Mouse (Mus musculus) midbrain, embryonic 11.5 days (tissue): ENCODE measurements at regions not wholly inside any gene's neighbourhood (a gene's known extent, or its start where the extent isn't known, plus 50 kb on each side); places are given as distances from the start of the nearest gene placed in this dataset.
A peak's percentile ranks its signal among the peaks of the same experiment; 100 is the strongest.

Experiments
- ATAC-seq: fragments of 200-750 bp; cut with Nextera tagmentation; 2 replicates; pipeline ENCODE4 v1.8.0; 2017; ENCODE audit warnings: moderate TSS enrichment, moderate library complexity; ENCODE audit not compliant: low FRiP score
- DNase-seq: peaks from one replicate; pipeline ENCODE4 v3.0.0; 2015; ENCODE audit warnings: low spot score; ENCODE audit errors: missing footprints
- H3K27ac ChIP-seq: fragments of 300-500 bp; sonication (generic); 2 replicates; pipeline ENCODE4 v1.5.1; 2014; ENCODE audit warnings: low read depth, low read length
- H3K27me3 ChIP-seq: fragments of 300-500 bp; sonication (generic); 2 replicates; pipeline ENCODE4 v1.6.1; 2014; ENCODE audit warnings: mild to moderate bottlenecking, low read length, moderate library complexity, mixed read lengths; ENCODE audit not compliant: control insufficient read depth, insufficient read depth
- H3K36me3 ChIP-seq: fragments of 300-500 bp; sonication (generic); 2 replicates; pipeline ENCODE4 v1.6.1; 2014; ENCODE audit warnings: mild to moderate bottlenecking, low read length, moderate library complexity, mixed read lengths; ENCODE audit not compliant: control insufficient read depth, insufficient read depth
- H3K4me1 ChIP-seq: fragments of 300-500 bp; sonication (generic); 2 replicates; pipeline ENCODE4 v1.6.1; 2014; ENCODE audit warnings: low read length; ENCODE audit not compliant: control insufficient read depth, insufficient read depth
- H3K4me2 ChIP-seq: fragments of 300-500 bp; sonication (generic); 2 replicates; pipeline ENCODE4 v1.6.1; 2014; ENCODE audit warnings: mild to moderate bottlenecking, moderate library complexity
- H3K4me3 ChIP-seq: fragments of 300-500 bp; sonication (generic); 2 replicates; pipeline ENCODE4 v1.5.1; 2014; ENCODE audit warnings: low read depth, low read length
- H3K9ac ChIP-seq: fragments of 300-500 bp; sonication (generic); 2 replicates; pipeline ENCODE4 v1.6.1; 2014; ENCODE audit warnings: low read length
- H3K9me3 ChIP-seq: fragments of 300-500 bp; sonication (generic); 2 replicates; pipeline ENCODE4 v1.6.1; 2016; ENCODE audit warnings: low read length; ENCODE audit not compliant: control insufficient read depth
- WGBS: fragments of 180-500 bp; shearing (Covaris S2); extraction: QIAGEN DNeasy Blood & Tissue Kit; methylation state at CpG from one replicate; pipeline ENCODE4 v1.1.7; 2014; 5-methylcytosine and 5-hydroxymethylcytosine counted together

DNA sequence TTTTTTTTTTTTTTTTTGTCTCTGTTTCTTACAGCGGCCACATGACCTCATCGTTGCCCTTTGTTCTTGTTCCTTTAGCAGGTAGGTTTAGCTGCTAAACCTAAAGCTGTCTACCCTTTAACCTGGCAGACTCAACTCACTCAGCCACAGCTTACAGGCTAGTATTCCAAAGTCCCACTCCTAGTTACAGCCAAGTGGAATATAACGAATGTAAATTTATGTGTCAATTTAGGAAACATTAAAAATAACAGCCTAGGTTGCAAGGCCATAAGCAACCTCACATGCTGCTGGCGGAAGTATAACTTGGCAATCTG lies 138.7 kb downstream of the Pja1 start:
- H3K36me3 ChIP-seq, result no peaks in the 10 kb centered on the region
- ATAC-seq, result no peak

DNA sequence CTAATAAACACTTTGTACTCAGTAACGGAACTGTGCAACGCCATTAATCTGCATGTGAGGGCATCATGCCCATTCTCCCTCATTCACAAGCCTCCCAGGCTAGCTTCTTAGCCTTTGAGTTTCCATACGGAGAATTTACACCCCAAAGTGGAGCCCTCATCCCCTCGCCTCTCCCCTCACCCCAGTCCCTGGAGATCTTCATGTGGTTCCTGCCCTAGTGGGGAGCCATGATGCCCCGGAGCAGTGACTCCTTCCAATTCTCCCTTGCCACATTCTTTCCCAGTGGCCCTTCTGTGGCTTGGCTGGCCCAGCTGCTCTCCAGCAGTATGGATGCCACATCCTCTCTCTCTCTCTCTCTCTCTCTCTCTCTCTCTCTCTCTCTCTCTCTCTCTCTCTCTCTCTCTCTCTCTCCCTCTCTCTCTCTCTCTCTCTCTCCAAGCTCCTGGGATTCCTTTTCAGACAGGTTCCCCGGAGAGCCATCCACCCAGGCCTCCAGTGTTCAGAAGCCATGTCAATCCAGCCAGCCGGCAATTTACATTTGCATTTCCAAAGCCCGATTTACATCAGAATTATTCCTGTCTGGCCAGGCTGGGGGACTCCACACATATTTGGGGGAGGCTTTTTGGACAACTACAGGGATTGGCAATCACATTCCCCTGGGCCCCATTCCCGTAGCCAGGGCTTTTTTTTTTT lies 139.2 kb downstream of the Pja1 start:
- peaks cover 6% of the 10 kb centered on the region for H3K27me3 ChIP-seq
- no peak overlapping the region for H3K4me2 ChIP-seq
- ATAC-seq, result peak; percentile 78
- WGBS, result 41% methylated on average over 9 of the region's 9 CpGs
- no peak overlapping the region for H3K4me3 ChIP-seq
- no peaks in the 10 kb centered on the region for H3K36me3 ChIP-seq
- no peak overlapping the region for H3K9ac ChIP-seq
- H3K9me3 ChIP-seq, result no peaks in the 10 kb centered on the region
- H3K27ac ChIP-seq, result peak overlapping the region; percentile 30; the same call in 1 of the 2 replicates
- peaks cover 5% of the 10 kb centered on the region; the same call in 1 of the 2 replicates for H3K4me1 ChIP-seq
- DNase-seq, result peak; percentile 80

More for the DNA sequence above, 138.7 kb downstream of the Pja1 start:
- H3K9me3 ChIP-seq, result no peaks in the 10 kb centered on the region
- H3K27ac ChIP-seq, result peak overlapping the region; percentile 35; the same call in 1 of the 2 replicates
- no peak overlapping the region for H3K4me2 ChIP-seq
- peaks cover 5% of the 10 kb centered on the region; the same call in 1 of the 2 replicates for H3K4me1 ChIP-seq
- H3K9ac ChIP-seq, result no peak overlapping the region
- no peak overlapping the region for H3K4me3 ChIP-seq
- WGBS, result 49% methylated on average over 4 of the region's 4 CpGs
- peaks cover 6% of the 10 kb centered on the region for H3K27me3 ChIP-seq
- peak; percentile 90 for DNase-seq

DNA sequence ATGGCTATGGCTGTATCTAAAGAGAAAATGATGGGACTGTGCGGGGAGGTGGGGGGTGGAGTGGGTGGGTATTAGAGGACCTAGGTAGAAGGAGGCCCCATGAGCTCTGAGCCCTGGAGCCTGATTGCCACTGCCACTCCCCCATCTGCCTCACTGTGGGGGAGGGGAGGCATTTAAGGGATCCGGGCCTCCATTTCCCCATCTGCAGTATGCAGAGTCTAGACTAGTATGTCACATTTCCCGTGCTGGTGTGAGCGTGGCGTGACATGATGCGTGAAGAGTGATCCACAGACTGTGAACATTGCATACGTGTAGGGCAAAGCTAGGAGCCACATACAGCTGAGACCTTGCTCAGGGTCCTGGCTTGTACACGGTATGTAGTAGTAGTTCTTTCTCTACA lies 140.7 kb downstream of the Pja1 start:
- Histone ChIP-seq H3K4me3 (no peak overlapping the region), H3K4me1 (peaks cover 4% of the 10 kb centered on the region), H3K9ac (no peak overlapping the region), H3K27ac (no peak overlapping the region), H3K27me3 (peaks cover 8% of the 10 kb centered on the region), H3K4me2 (no peak overlapping the region), H3K9me3 (no peaks in the 10 kb centered on the region), H3K36me3 (no peaks in the 10 kb centered on the region)
- ATAC-seq (no peak), DNase-seq (no peak)
- 96% methylated on average over 8 of the region's 8 CpGs for WGBS

DNA sequence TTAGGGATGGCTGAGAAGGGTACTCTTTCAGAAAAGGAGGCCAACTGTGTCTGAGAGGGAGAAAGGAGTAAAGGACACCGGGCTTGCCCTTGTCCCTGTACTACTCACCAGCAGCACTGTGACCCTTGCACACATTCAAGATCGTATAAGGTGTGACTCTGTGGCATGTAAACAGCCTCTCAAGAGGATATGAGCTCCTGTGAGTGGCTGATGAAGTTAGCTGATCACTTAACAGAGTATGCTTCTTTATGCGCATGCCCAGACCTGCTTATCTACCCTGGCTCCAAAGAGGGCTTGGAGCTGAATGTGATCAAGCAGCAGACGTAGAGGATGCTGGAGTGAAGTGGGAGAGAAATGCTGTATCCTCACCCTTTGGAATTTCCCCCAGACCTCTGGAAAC lies 142.5 kb downstream of the Pja1 start:
- Histone ChIP-seq H3K9ac (no peak overlapping the region), H3K27me3 (peaks cover 16% of the 10 kb centered on the region), H3K4me3 (no peak overlapping the region), H3K9me3 (no peaks in the 10 kb centered on the region), H3K27ac (no peak overlapping the region), H3K4me2 (no peak overlapping the region), H3K36me3 (no peaks in the 10 kb centered on the region), H3K4me1 (peaks cover 5% of the 10 kb centered on the region)
- 75% methylated on average over 4 of the region's 4 CpGs for WGBS
- ATAC-seq, result no peak
- no peak for DNase-seq

DNA sequence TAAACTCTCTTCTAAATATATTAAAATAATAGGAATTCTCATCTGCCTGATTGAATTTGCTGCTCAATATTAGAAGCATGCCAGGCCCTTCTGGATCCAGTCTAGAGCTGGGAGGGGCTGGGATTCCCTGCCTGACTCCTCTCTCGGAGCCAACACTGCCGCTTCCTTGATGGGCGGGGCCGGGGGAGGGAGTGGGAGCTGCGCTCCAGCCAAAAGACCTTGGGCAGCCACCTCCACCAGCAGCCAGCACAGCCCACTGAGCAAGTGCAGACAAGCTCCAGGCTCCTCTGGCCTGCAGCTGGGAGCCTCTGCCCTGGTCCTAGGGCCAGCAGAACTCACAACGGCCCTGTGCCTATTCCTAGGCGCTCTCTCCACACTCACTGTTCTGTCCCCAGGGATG lies 144.9 kb downstream of the Pja1 start:
- Histone ChIP-seq H3K36me3 (no peaks in the 10 kb centered on the region), H3K27me3 (peaks cover 16% of the 10 kb centered on the region), H3K4me1 (peaks cover 5% of the 10 kb centered on the region), H3K4me3 (no peak overlapping the region), H3K27ac (no peak overlapping the region), H3K9me3 (no peaks in the 10 kb centered on the region), H3K9ac (no peak overlapping the region), H3K4me2 (no peak overlapping the region)
- ATAC-seq (no peak), DNase-seq (no peak)
- 34% methylated on average over 7 of the region's 7 CpGs for WGBS

DNA sequence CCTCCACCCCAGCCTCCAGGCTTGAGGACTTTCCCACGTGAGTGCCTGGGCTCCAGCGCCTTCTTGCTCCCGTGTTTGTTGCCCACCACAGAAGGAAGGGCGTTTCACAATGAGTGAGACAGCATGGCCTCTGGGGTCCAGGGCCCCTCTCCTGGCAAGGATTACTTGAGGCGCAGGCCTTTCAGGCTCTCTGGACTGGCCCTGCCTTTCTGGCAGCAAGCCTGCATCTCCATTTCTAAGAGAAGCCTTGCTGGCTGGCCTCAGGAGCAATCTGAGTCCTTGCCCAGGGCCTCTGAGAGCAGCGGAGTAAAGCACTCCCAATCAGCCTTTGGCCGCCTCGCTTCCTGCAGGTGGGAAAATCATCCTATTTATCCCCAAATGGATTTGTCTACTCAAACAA lies 145.6 kb downstream of the Pja1 start:
- H3K9ac ChIP-seq, result no peak overlapping the region
- H3K9me3 ChIP-seq, result no peaks in the 10 kb centered on the region
- H3K4me3 ChIP-seq, result no peak overlapping the region
- H3K36me3 ChIP-seq, result no peaks in the 10 kb centered on the region
- H3K27me3 ChIP-seq, result peaks cover 16% of the 10 kb centered on the region
- peaks cover 5% of the 10 kb centered on the region for H3K4me1 ChIP-seq
- no peak overlapping the region for H3K4me2 ChIP-seq
- no peak overlapping the region for H3K27ac ChIP-seq
- DNase-seq (peak; percentile 82), ATAC-seq (no peak)
- WGBS, result 50% methylated on average over 8 of the region's 8 CpGs

DNA sequence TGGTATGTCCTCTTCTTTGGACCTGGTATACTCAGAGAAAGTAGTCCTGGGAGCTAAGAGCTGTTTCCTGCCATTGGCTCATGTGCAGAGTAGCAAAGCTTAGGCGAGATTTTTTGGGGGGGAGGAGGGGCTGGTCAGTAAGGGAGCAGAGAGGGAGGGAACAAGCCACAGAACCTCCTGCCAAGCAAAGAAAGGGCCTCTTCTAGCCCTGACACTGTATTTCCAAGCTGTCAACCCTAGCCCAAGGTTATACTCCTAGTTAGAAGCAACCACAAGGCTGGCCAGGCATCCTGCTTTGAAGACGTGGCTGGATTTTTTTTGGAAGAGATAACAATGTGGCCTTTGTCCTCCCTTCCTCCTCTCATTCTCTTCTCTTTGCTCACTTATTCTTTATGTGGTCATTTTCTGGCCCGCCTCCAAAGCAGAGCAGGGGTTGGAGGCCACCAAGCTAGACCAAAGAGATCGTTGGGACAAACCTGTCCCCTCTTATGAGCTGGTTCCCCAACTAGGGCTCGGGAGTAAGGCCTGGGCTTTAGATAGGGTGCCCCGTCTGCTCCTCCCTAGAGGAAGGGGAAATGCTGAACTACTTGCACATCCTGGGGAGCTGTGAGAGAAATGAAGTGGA lies 146.4 kb downstream of the Pja1 start:
- 57% methylated on average over 6 of the region's 6 CpGs for WGBS
- peaks cover 5% of the 10 kb centered on the region for H3K4me1 ChIP-seq
- no peaks in the 10 kb centered on the region for H3K9me3 ChIP-seq
- H3K9ac ChIP-seq, result no peak overlapping the region
- DNase-seq (no peak), ATAC-seq (no peak)
- H3K4me2 ChIP-seq, result no peak overlapping the region
- H3K27me3 ChIP-seq, result peaks cover 19% of the 10 kb centered on the region
- H3K27ac ChIP-seq, result no peak overlapping the region
- no peaks in the 10 kb centered on the region for H3K36me3 ChIP-seq
- no peak overlapping the region for H3K4me3 ChIP-seq

DNA sequence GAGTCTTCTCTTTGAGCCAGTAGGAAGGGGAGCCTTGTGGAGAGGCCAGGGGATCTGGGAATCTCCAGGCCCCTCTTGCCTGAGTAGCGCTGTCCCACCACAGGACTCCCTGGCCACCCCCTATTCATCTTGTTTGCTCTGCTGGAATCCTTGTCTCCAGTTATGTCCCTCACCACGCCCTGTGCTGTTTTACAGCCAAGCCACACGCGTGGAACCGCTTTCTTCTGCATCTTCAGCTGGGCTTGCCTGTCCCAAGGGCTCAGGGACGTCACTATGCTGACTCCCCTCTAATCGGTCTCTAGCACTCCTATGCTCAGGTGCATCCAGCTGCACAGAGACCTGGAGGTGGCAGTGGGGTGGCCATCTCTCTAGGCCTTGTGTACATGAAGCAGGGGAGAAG lies 151.3 kb downstream of the Pja1 start:
- Histone ChIP-seq H3K9ac (no peak overlapping the region), H3K4me1 (no peaks in the 10 kb centered on the region), H3K27ac (no peak overlapping the region), H3K27me3 (peaks cover 15% of the 10 kb centered on the region), H3K36me3 (no peaks in the 10 kb centered on the region), H3K9me3 (no peaks in the 10 kb centered on the region), H3K4me3 (no peak overlapping the region), H3K4me2 (no peak overlapping the region)
- 82% methylated on average over 7 of the region's 7 CpGs for WGBS
- DNase-seq, result no peak
- no peak for ATAC-seq

DNA sequence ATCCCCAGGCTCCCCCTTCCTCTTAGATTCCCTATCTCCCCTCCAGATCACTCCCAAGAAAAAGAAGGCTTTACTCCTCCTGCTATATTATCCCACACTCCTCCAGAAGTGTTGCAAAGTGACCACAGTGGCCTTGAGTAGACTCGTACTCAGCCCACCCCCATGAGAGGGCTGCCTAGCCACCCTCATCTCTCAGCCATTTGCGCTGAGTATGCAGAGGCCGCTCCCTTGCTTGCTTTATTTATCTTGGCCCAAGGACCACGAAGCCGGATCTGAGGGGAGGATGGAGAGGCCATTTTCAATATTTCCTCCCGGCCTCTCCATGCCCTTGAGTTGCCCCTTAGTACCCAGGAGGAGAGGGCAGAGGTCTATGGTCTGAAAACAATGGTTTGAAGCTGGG lies 151.9 kb downstream of the Pja1 start:
- 63% methylated on average over 6 of the region's 6 CpGs for WGBS
- Histone ChIP-seq H3K4me2 (no peak overlapping the region), H3K4me3 (no peak overlapping the region), H3K9ac (no peak overlapping the region), H3K4me1 (no peaks in the 10 kb centered on the region), H3K9me3 (no peaks in the 10 kb centered on the region), H3K36me3 (no peaks in the 10 kb centered on the region), H3K27ac (no peak overlapping the region), H3K27me3 (peaks cover 14% of the 10 kb centered on the region)
- no peak for DNase-seq
- no peak for ATAC-seq
